Mouse (Mus musculus): ENCODE data around the gene Zfp600.
"Not testable (repeated sequence)": the region's sequence is repeated elsewhere in the genome, so short reads cannot be mapped to it uniquely, and the experiment has no call there.

DNA sequence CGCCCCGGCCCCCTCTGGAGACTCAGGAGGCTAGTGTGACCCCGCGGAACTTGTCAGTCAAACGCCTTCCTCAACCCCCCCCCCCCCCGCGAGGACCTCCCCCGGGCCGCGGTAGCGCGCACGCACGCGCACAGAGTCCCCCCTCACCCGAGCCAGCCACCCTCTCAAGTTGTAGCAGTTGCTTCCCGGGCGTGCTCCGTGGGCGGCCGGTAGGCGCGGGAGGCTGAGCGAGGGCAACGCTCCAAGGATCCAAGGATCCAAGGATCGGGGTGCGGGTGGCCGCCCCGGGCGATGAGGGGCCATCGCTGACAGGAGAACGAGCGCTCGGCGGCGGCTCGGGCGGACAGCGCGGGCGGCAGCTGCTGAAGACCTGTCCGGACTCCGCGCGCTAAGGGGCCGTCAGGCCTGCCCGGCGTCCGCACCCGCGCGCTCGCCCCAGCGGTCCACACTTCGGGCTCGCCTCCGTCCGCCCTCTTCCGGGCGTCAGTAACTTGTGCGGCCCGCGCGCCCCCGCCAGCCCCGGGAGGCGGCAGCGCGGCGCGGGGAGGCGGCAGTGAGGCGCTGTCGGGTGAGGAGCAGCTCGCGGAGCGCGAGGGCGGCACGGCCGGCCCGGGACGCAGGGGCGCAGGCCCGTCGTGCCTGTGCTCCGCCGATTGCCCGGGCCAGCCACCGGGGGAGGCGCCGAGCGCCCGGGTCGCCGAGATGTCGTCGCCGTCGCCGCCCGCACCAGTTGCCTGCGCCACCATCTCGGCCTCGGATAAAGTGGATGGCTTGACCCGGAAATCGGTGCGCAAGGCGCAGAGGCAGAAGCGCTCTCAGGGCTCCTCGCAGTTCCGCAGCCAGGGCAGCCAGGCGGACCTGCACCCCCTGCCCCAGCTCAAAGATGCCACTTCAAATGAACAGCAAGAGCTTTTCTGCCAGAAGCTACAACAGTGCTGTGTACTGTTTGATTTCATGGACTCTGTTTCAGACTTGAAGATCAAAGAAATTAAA is 82.9 kb downstream of the Zfp600 start:
- TF ChIP-seq CTCF (IDR thresholded peaks at IDR 0.05; ENCODE audit: borderline replicate concordance, insufficient read depth, low read depth, low read length); POLR2A (IDR thresholded peaks at IDR 0.05; ENCODE audit: borderline replicate concordance, insufficient read depth, low read length): not testable (repeated sequence)

Data from cerebellum, adult 2 months (tissue).